In genomic region chr6:30702881-30703280, GRCm38 (mm10) we compare ENCODE assay signal across 22 mouse cellular contexts. TPM values are rescaled to one million over a fixed set of nuclear protein-coding genes. Genes with fewer than 3 reads are reported as not detected.
DNase-seq lines count a peak whose midpoint lies in the region; ATAC-seq and TF ChIP-seq lines count a peak whose summit lies in the region.
"Had no signal": no experiment of that assay in that cellular context is flagged by ENCODE, and none has a peak within 500 bp of the region (broad histone marks: within the 10 kb centered on the region; RNA-seq: fewer than 3 reads in every experiment).

No protein-coding gene starts in this region.

- 81% methylated on average over 6 of the region's 6 CpGs for WGBS in heart, embryonic 10.5 days
- 96% methylated on average over 6 of the region's 6 CpGs for WGBS in heart, adult 2 months
- 67% methylated on average over 6 of the region's 6 CpGs for WGBS in stomach, embryonic 14.5 days
- 72% methylated on average over 6 of the region's 6 CpGs for WGBS in stomach, postnatal 0 days
- WGBS in limb, embryonic 12.5 days = 26% methylated on average over 6 of the region's 6 CpGs
- WGBS in hindbrain, embryonic 13.5 days = 73% methylated on average over 6 of the region's 6 CpGs

- H3K9ac ChIP-seq in heart, adult 2 months (ENCODE audit: low read depth, low read length) = no peak overlapping the region
- H3K9ac ChIP-seq in stomach, embryonic 14.5 days (replicated peaks; ENCODE audit: low read depth, low read length) = no peak overlapping the region
- no peak overlapping the region for H3K9ac ChIP-seq in stomach, postnatal 0 days (ENCODE audit: low read length)
- H3K9ac ChIP-seq in limb, embryonic 12.5 days (replicated peaks) = no peak overlapping the region
- H3K9ac ChIP-seq in hindbrain, embryonic 13.5 days = no peak overlapping the region
- H3K9ac ChIP-seq: forebrain, postnatal 0 days; liver, embryonic 15.5 days; lung, embryonic 15.5 days; neural tube, embryonic 15.5 days had no signal

- peak overlapping the region; percentile 72 for H3K27ac ChIP-seq in heart, embryonic 10.5 days
- no peak overlapping the region for H3K27ac ChIP-seq in heart, adult 2 months
- peak overlapping the region; percentile 81 for H3K27ac ChIP-seq in stomach, embryonic 14.5 days (ENCODE audit: low read length)
- no peak overlapping the region for H3K27ac ChIP-seq in stomach, postnatal 0 days (replicated peaks)
- peak overlapping the region; percentile 83; the same call in 1 of the 2 replicates for H3K27ac ChIP-seq in limb, embryonic 12.5 days
- H3K27ac ChIP-seq in hindbrain, embryonic 13.5 days = no peak overlapping the region
- H3K27ac ChIP-seq: liver, embryonic 15.5 days; neural tube, embryonic 15.5 days had no signal

- no peak for TF ChIP-seq EP300 in heart, adult 2 months (IDR thresholded peaks at IDR 0.05; ENCODE audit: insufficient read depth, low read depth, low read length)
- no peak for TF ChIP-seq EP300 in stomach, postnatal 0 days (optimal IDR thresholded peaks at IDR 0.05)

- no peak for ATAC-seq in stomach, embryonic 14.5 days (ENCODE audit: insufficient number of reproducible peaks, insufficient read depth, low FRiP score, low read depth)
- no peak for ATAC-seq in stomach, postnatal 0 days (ENCODE audit: low FRiP score, low TSS enrichment)
- no peak for ATAC-seq in limb, embryonic 12.5 days (ENCODE audit: insufficient number of reproducible peaks, insufficient read depth, low FRiP score, low TSS enrichment, low read depth)
- ATAC-seq in hindbrain, embryonic 13.5 days (ENCODE audit: low FRiP score) = no peak
- ATAC-seq: forebrain, postnatal 0 days; intestine, postnatal 0 days had no signal

- H3K27me3 ChIP-seq in heart, embryonic 10.5 days (ENCODE audit: insufficient read depth, poor library complexity, severe bottlenecking) = no peaks in the 10 kb centered on the region
- H3K27me3 ChIP-seq in heart, adult 2 months (ENCODE audit: control insufficient read depth, insufficient read depth, low read length) = no peaks in the 10 kb centered on the region
- H3K27me3 ChIP-seq in stomach, embryonic 14.5 days (ENCODE audit: control insufficient read depth, insufficient read depth, low read length) = no peaks in the 10 kb centered on the region
- H3K27me3 ChIP-seq in stomach, postnatal 0 days (ENCODE audit: control insufficient read depth, insufficient read depth, low read length) = no peaks in the 10 kb centered on the region
- H3K27me3 ChIP-seq in limb, embryonic 12.5 days = no peaks in the 10 kb centered on the region
- no peaks in the 10 kb centered on the region for H3K27me3 ChIP-seq in hindbrain, embryonic 13.5 days
- H3K27me3 ChIP-seq: liver, embryonic 15.5 days; lung, embryonic 15.5 days; neural tube, embryonic 15.5 days had no signal

- H3K79me2 ChIP-seq in heart, adult 2 months (replicated peaks; ENCODE audit: control insufficient read depth, insufficient read depth, low read length) = no peaks in the 10 kb centered on the region

- TF ChIP-seq CTCF in heart, adult 2 months (IDR thresholded peaks at IDR 0.05) = no peak
- TF ChIP-seq CTCF in stomach, postnatal 0 days (IDR thresholded peaks at IDR 0.05; ENCODE audit: low read depth) = no peak

- H3K4me2 ChIP-seq in stomach, embryonic 14.5 days (replicated peaks; ENCODE audit: low read depth, low read length) = no peak overlapping the region
- H3K4me2 ChIP-seq in stomach, postnatal 0 days (replicated peaks; ENCODE audit: low read depth) = no peak overlapping the region
- no peak overlapping the region for H3K4me2 ChIP-seq in limb, embryonic 12.5 days
- no peak overlapping the region for H3K4me2 ChIP-seq in hindbrain, embryonic 13.5 days
- H3K4me2 ChIP-seq: liver, embryonic 15.5 days; lung, embryonic 15.5 days; neural tube, embryonic 15.5 days had no signal

- intact Hi-C loops in heart, adult 2 months (cut with DNase I) = no loop called here
- intact Hi-C loops in left cerebral cortex, postnatal 14 days (cut with DNase I) = no loop called here

- no peaks in the 10 kb centered on the region for H3K9me3 ChIP-seq in heart, embryonic 10.5 days
- no peaks in the 10 kb centered on the region for H3K9me3 ChIP-seq in stomach, embryonic 14.5 days (ENCODE audit: control insufficient read depth, low read depth, low read length)
- no peaks in the 10 kb centered on the region for H3K9me3 ChIP-seq in stomach, postnatal 0 days (ENCODE audit: control insufficient read depth, low read length)
- H3K9me3 ChIP-seq in limb, embryonic 12.5 days = no peaks in the 10 kb centered on the region
- H3K9me3 ChIP-seq in hindbrain, embryonic 13.5 days = no peaks in the 10 kb centered on the region
- H3K9me3 ChIP-seq: liver, embryonic 15.5 days; lung, embryonic 15.5 days; megakaryocyte, embryonic 14.5 days; neural tube, embryonic 15.5 days had no signal

- DNase-seq in heart, embryonic 10.5 days (ENCODE audit: low spot score) = no peak
- no peak for DNase-seq in heart, adult 2 months
- no peak for DNase-seq in stomach, postnatal 0 days (ENCODE audit: low spot score)
- DNase-seq in testis, postnatal 10 days (ENCODE audit: low spot score) = no peak
- DNase-seq in left cerebral cortex, postnatal 14 days (ENCODE audit: low spot score in 2 of 2) = no peak
- DNase-seq: adrenal gland, postnatal 25 days; cerebellum, adult 9-10 months; forebrain, postnatal 0 days; gastrocnemius, postnatal 36 days; heart, postnatal 10 days; liver; lung, postnatal 36 days; thymus, adult 18-20 months; thymus, postnatal 36 days had no signal

- peaks cover 25% of the 10 kb centered on the region for H3K4me1 ChIP-seq in heart, embryonic 10.5 days
- H3K4me1 ChIP-seq in heart, adult 2 months (ENCODE audit: control insufficient read depth, insufficient read depth, low read length) = peaks cover 9% of the 10 kb centered on the region
- H3K4me1 ChIP-seq in stomach, embryonic 14.5 days (ENCODE audit: control insufficient read depth, insufficient read depth, low read length) = peaks cover 19% of the 10 kb centered on the region; the same call in 1 of the 2 replicates
- 0 out of 2 replicates have a peak, but pooled peaks cover 2% of the 10 kb centered on the region for H3K4me1 ChIP-seq in stomach, postnatal 0 days (replicated peaks; ENCODE audit: control insufficient read depth, insufficient read depth)
- H3K4me1 ChIP-seq in limb, embryonic 12.5 days (replicated peaks) = peaks cover 29% of the 10 kb centered on the region
- no peaks in the 10 kb centered on the region for H3K4me1 ChIP-seq in hindbrain, embryonic 13.5 days (replicated peaks)
- H3K4me1 ChIP-seq: neural tube, embryonic 15.5 days had no signal

- no peak for TF ChIP-seq POLR2A in heart, adult 2 months (IDR thresholded peaks at IDR 0.05; ENCODE audit: insufficient read depth, low read depth, low read length)

- H3K36me3 ChIP-seq in heart, embryonic 10.5 days = no peaks in the 10 kb centered on the region
- H3K36me3 ChIP-seq in heart, adult 2 months (ENCODE audit: control insufficient read depth, insufficient read depth, low read length) = no peaks in the 10 kb centered on the region
- H3K36me3 ChIP-seq in stomach, embryonic 14.5 days (ENCODE audit: control insufficient read depth, insufficient read depth, low read length) = no peaks in the 10 kb centered on the region
- H3K36me3 ChIP-seq in stomach, postnatal 0 days (ENCODE audit: control insufficient read depth, insufficient read depth, low read length) = no peaks in the 10 kb centered on the region
- H3K36me3 ChIP-seq in limb, embryonic 12.5 days = no peaks in the 10 kb centered on the region
- H3K36me3 ChIP-seq in hindbrain, embryonic 13.5 days = no peaks in the 10 kb centered on the region
- H3K36me3 ChIP-seq: liver, embryonic 15.5 days; lung, embryonic 15.5 days; neural tube, embryonic 15.5 days had no signal

- no peak overlapping the region for H3K4me3 ChIP-seq in heart, embryonic 10.5 days
- no peak overlapping the region for H3K4me3 ChIP-seq in heart, adult 2 months
- no peak overlapping the region for H3K4me3 ChIP-seq in stomach, embryonic 14.5 days (ENCODE audit: low read depth, low read length)
- H3K4me3 ChIP-seq in stomach, postnatal 0 days (ENCODE audit: low read depth, low read length) = no peak overlapping the region
- H3K4me3 ChIP-seq in limb, embryonic 12.5 days (replicated peaks) = no peak overlapping the region
- no peak overlapping the region for H3K4me3 ChIP-seq in hindbrain, embryonic 13.5 days
- H3K4me3 ChIP-seq: liver, embryonic 15.5 days; lung, embryonic 15.5 days; megakaryocyte, embryonic 14.5 days; neural tube, embryonic 15.5 days had no signal

RNA-seq across cellular contexts. Expression of gene Cep41, which starts 9.3 kb away (rescaled TPM):
- polyA plus RNA-seq in heart, embryonic 10.5 days (2016; fragmentation: Nextera tagmentation; extraction: Ambion mirVana) = 12.5 and 15.3 TPM in 2 replicates
- 1 to 10 TPM; 1.3 to 1.4 TPM for total RNA-seq in heart, adult 2 months (2021)
- 1.9 and 2.3 TPM in 2 replicates for polyA plus RNA-seq in heart, adult 2 months (2012; rRNA removed)
- polyA plus RNA-seq in stomach, embryonic 14.5 days (2014; fragmentation: Nextera tagmentation; extraction: Ambion mirVana) = 10.8 and 12.9 TPM in 2 replicates
- 4.0 and 4.7 TPM in 2 replicates for polyA plus RNA-seq in stomach, postnatal 0 days (2015; fragmentation: Nextera tagmentation; extraction: Ambion mirVana)
- 51.1 and 53.5 TPM in 2 replicates for polyA plus RNA-seq in limb, embryonic 12.5 days (2016; fragmentation: Nextera tagmentation; extraction: Ambion mirVana)
- 1 to 10 TPM; 7.2 to 7.4 TPM for total RNA-seq in left cerebral cortex, postnatal 14 days (2021)
- 13.3 and 14.2 TPM in 2 replicates for polyA plus RNA-seq in hindbrain, embryonic 13.5 days (2015; fragmentation: Nextera tagmentation; extraction: Ambion mirVana)

RNA-seq across cellular contexts. Expression of gene Mest, which starts 20.5 kb away (rescaled TPM):
- polyA plus RNA-seq in heart, embryonic 10.5 days (2016; fragmentation: Nextera tagmentation; extraction: Ambion mirVana) = 3,213 and 4,348 TPM in 2 replicates
- 1 to 10 TPM; 6.2 to 8.3 TPM for total RNA-seq in heart, adult 2 months (2021)
- polyA plus RNA-seq in heart, adult 2 months (2012; rRNA removed) = 19.5 and 28.1 TPM in 2 replicates
- 1,146 and 1,247 TPM in 2 replicates for polyA plus RNA-seq in stomach, embryonic 14.5 days (2014; fragmentation: Nextera tagmentation; extraction: Ambion mirVana)
- polyA plus RNA-seq in stomach, postnatal 0 days (2015; fragmentation: Nextera tagmentation; extraction: Ambion mirVana) = 156 and 168 TPM in 2 replicates
- 1,412 and 1,630 TPM in 2 replicates for polyA plus RNA-seq in limb, embryonic 12.5 days (2016; fragmentation: Nextera tagmentation; extraction: Ambion mirVana)
- total RNA-seq in left cerebral cortex, postnatal 14 days (2021) = 100 to 1,000 TPM; 115 to 130 TPM
- polyA plus RNA-seq in hindbrain, embryonic 13.5 days (2015; fragmentation: Nextera tagmentation; extraction: Ambion mirVana) = 367 and 379 TPM in 2 replicates

Comparison
In these comparisons a context has a peak if more than half of its experiments do, and no peak if none do; other contexts are left out.
1. H3K27ac ChIP-seq: peak in heart, embryonic 10.5 days (single experiment), stomach, embryonic 14.5 days (single experiment) and limb, embryonic 12.5 days (single experiment); none in heart, adult 2 months (single experiment), stomach, postnatal 0 days (single experiment) and hindbrain, embryonic 13.5 days (single experiment).